Mouse (Mus musculus) forebrain, embryonic 11.5 days (tissue): ENCODE measurements around the gene Gpr55. TPM values are rescaled to one million over a fixed set of nuclear protein-coding genes. Genes with fewer than 3 reads are reported as not detected.

Experiments used
- ATAC-seq: fragments of 200-750 bp; cut with Nextera tagmentation; replicated peaks from 2 replicates; pipeline ENCODE4 v1.8.0; 2017; ENCODE audit warnings: moderate TSS enrichment; ENCODE audit not compliant: low FRiP score
- DNase-seq: peaks from one replicate; pipeline ENCODE4 v3.0.0-alpha.2; 2017; ENCODE audit warnings: low spot score
- H3K27ac ChIP-seq: fragments of 300-500 bp; sonication (generic); 2 replicates; pipeline ENCODE4 v1.5.1; 2014; ENCODE audit warnings: low read depth, low read length
- H3K27me3 ChIP-seq: fragments of 300-500 bp; sonication (generic); 2 replicates; pipeline ENCODE4 v1.6.1; 2014; ENCODE audit warnings: mild to moderate bottlenecking, low read length, mixed read lengths; ENCODE audit not compliant: control insufficient read depth, insufficient read depth
- H3K36me3 ChIP-seq: fragments of 300-500 bp; sonication (generic); 2 replicates; pipeline ENCODE4 v1.6.1; 2014; ENCODE audit warnings: mild to moderate bottlenecking, low read length, moderate library complexity, mixed read lengths; ENCODE audit not compliant: control insufficient read depth, insufficient read depth
- H3K4me1 ChIP-seq: fragments of 300-500 bp; sonication (generic); replicated peaks from 2 replicates; pipeline ENCODE4 v1.6.1; 2014; ENCODE audit warnings: low read length, mixed read lengths; ENCODE audit not compliant: control insufficient read depth, insufficient read depth
- H3K4me2 ChIP-seq: fragments of 300-500 bp; sonication (generic); 2 replicates; pipeline ENCODE4 v1.6.1; 2014; ENCODE audit warnings: low read depth, mild to moderate bottlenecking, low read length, moderate library complexity, mixed read lengths; ENCODE audit not compliant: severe bottlenecking
- H3K4me3 ChIP-seq: fragments of 300-500 bp; sonication (generic); 2 replicates; pipeline ENCODE4 v1.5.1; 2014; ENCODE audit warnings: low read depth, low read length
- H3K9ac ChIP-seq: fragments of 300-500 bp; sonication (generic); 2 replicates; pipeline ENCODE4 v1.6.1; 2014; ENCODE audit warnings: low read length
- H3K9me3 ChIP-seq: fragments of 300-500 bp; sonication (generic); 2 replicates; pipeline ENCODE4 v1.6.1; 2016; ENCODE audit warnings: low read length, mixed read lengths; ENCODE audit not compliant: control insufficient read depth
- WGBS: fragments of 180-500 bp; shearing (Covaris S2); extraction: QIAGEN DNeasy Blood & Tissue Kit; methylation state at CpG from one replicate; pipeline ENCODE4 v1.1.7; 2014; 5-methylcytosine and 5-hydroxymethylcytosine counted together
- polyA plus RNA-seq: library from polyadenylated mRNA; unstranded; fragments of >200 nt; fragmentation: Nextera tagmentation; extraction: Ambion mirVana; gene quantifications from 2 replicates; pipeline ENCODE4 v1.2.1, GENCODE M21; 2014

The Gpr55 gene
- polyA plus RNA-seq, 1 experiment from 2014 or later: not detected

DNA sequence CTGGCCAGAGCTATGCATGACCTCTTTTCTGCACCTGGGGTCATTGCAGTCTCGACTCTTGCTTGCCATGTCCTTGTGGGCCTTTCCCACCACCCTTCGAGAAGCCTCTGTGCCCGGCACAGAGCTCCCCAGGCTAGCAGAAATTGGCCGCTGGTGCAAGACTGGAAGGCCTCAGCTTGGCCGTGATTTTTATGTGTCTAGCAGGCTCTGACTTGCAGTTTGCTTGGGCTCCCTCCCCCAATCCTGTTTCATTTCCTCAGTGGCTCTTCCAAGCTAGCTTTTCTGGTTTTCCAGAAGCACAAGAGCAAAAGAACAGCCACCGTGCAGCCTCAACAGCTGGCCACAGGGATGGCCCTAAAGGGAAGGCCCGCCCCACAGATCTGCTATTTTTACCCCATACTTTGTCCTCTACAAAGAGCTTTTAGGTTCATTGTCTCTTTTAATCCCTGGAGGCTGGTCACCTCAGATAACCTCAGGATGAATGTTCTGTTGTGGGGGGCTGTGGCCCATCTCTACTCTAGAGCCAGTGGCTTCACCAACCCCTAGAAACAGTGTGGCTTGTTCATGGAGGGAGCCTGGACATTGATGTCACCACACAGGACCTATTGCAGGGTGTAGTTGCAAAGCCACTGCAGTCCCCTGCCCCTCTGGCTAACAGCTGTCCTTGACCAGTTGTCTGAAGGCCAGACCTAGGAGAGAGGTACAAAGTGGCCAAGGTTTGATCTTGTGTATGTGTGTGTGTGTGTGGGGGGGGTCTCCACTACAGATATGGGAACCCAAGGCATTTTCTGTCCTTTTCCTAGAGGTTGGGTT lies 60.1 kb downstream of the Gpr55 start:
- 85% methylated on average over 7 of the region's 7 CpGs for WGBS
- Histone ChIP-seq H3K9me3 (no peaks in the 10 kb centered on the region), H3K36me3 (peaks cover 14% of the 10 kb centered on the region; the same call in 1 of the 2 replicates), H3K4me3 (no peak overlapping the region), H3K4me2 (no peak overlapping the region), H3K27me3 (no peaks in the 10 kb centered on the region), H3K9ac (no peak overlapping the region), H3K4me1 (peaks cover 31% of the 10 kb centered on the region), H3K27ac (no peak overlapping the region)
- DNase-seq (no peak), ATAC-seq (no peak)

DNA sequence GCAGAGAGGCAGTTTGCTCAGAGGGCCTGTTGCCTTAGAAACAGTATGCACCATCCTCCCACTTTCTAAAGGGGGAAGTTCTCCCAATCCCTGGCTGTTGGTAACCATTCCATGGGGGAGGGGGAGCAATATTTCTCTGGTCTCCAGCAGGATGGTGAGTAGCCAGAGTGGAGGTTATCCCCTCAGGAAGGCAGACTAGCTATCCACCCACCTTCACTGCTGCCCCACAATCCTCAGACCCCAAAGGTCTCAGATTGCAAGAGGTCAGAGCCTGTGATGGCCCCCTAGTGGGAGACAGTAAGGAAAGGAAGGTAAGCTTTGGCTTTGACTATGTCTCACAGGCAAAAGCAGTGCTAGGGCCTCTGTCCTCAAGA lies 61.4 kb downstream of the Gpr55 start:
- DNase-seq: no peak
- ATAC-seq: no peak
- Histone ChIP-seq H3K27ac (peak overlapping the region; percentile 62; the same call in 1 of the 2 replicates), H3K9me3 (no peaks in the 10 kb centered on the region), H3K4me3 (no peak overlapping the region), H3K27me3 (no peaks in the 10 kb centered on the region), H3K4me1 (peaks cover 33% of the 10 kb centered on the region), H3K36me3 (peaks cover 9% of the 10 kb centered on the region; the same call in 1 of the 2 replicates), H3K9ac (peak overlapping the region; percentile 20; the same call in 1 of the 2 replicates), H3K4me2 (no peak overlapping the region)

GRCm38 (mm10) chr1:85898761-85899387 lies 61.9 kb downstream of the Gpr55 start:
- Histone ChIP-seq H3K27me3 (no peaks in the 10 kb centered on the region), H3K4me3 (no peak overlapping the region), H3K9ac (peak overlapping the region; percentile 20), H3K4me2 (peak overlapping the region; percentile 26; the same call in 1 of the 2 replicates), H3K27ac (peak overlapping the region; percentile 62), H3K4me1 (peaks cover 35% of the 10 kb centered on the region), H3K9me3 (no peaks in the 10 kb centered on the region), H3K36me3 (peaks cover 4% of the 10 kb centered on the region; the same call in 1 of the 2 replicates)
- WGBS: 30% methylated on average over 12 of the region's 12 CpGs
- DNase-seq (no peak), ATAC-seq (no peak)

DNA sequence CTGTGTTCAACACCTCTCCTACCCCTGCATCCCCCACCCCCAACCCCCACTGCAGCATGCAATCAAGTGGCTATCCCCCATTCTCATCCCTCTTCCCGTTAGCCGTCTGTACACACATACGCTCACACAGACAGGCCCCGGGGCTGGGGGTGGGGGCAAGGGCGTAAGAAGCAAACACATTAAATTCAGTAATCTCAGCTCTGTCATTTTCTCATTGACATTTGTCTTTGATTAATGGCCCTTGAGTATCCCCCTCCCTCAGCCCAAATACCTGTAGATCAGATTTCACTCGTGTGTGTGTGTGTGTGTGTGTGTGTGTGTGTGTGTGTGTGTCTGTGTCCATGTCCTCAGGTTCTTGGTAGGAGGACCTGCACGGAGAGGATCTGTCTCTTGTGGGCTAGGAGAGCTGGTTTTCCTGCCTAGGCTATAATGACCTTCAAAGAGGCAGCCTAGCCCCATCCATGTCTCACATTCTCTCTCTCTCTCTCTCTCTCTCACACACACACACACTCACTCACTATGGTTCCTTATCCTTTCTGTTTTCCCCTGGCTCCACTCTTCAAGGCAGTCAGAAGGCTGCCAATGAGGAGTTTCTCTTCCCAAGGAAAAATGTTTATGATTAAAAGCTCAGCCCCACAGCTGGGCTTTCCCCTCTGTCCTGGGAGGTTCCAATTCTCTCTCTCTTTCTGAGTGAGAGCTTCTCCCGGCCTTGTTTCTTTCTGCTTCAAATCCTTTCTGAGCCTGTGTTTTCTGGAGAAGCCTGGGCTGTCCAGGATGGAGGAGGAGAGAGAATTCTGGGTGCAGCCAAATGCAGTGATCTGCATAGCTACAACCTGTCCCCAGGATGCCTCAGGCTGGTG lies 62.7 kb downstream of the Gpr55 start:
- H3K27me3 ChIP-seq: no peaks in the 10 kb centered on the region
- no peak overlapping the region for H3K4me3 ChIP-seq
- no peaks in the 10 kb centered on the region for H3K9me3 ChIP-seq
- H3K36me3 ChIP-seq: no peaks in the 10 kb centered on the region; the same call in 1 of the 2 replicates
- peaks cover 35% of the 10 kb centered on the region for H3K4me1 ChIP-seq
- H3K27ac ChIP-seq: peak overlapping the region; percentile 62
- H3K9ac ChIP-seq: peak overlapping the region; percentile 17
- DNase-seq (no peak), ATAC-seq (no peak)
- 38% methylated on average over 8 of the region's 8 CpGs for WGBS
- peak overlapping the region; percentile 26; the same call in 1 of the 2 replicates for H3K4me2 ChIP-seq

GRCm38 (mm10) chr1:85896781-85897700 lies 63.8 kb downstream of the Gpr55 start:
- no peaks in the 10 kb centered on the region for H3K36me3 ChIP-seq
- 79% methylated on average over 12 of the region's 12 CpGs for WGBS
- H3K27me3 ChIP-seq: no peaks in the 10 kb centered on the region
- no peaks in the 10 kb centered on the region for H3K9me3 ChIP-seq
- peaks cover 35% of the 10 kb centered on the region for H3K4me1 ChIP-seq
- H3K9ac ChIP-seq: no peak overlapping the region
- no peak for DNase-seq
- ATAC-seq: no peak
- no peak overlapping the region for H3K4me3 ChIP-seq
- H3K4me2 ChIP-seq: 0 out of 2 replicates have a peak overlapping the region, but pooled peaks have one; percentile 21
- no peak overlapping the region for H3K27ac ChIP-seq

DNA sequence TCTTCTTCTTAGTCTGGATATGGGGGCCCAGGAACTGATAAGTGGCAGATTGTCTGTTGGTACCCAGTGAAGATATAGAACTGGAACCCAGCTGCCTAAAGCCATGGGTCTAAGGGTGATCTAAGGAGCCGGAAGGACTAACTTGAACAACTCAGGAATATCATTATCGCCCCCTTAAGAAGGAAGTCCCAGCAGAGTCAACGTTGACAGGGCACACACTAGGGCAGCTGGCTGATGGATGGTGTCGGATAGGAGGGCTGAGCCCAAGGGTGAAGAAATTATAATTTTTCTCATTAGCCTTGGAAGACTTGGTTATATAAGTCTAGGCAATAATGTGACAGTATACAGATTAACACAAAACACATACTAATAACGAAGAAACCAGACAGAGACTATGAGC lies 64.7 kb downstream of the Gpr55 start:
- no peak for DNase-seq
- H3K4me1 ChIP-seq: peaks cover 32% of the 10 kb centered on the region
- H3K9me3 ChIP-seq: no peaks in the 10 kb centered on the region
- H3K27ac ChIP-seq: no peak overlapping the region
- peak overlapping the region; percentile 84; the same call in 1 of the 2 replicates for H3K4me3 ChIP-seq
- peak overlapping the region; percentile 83; the same call in 1 of the 2 replicates for H3K9ac ChIP-seq
- no peaks in the 10 kb centered on the region for H3K27me3 ChIP-seq
- no peak for ATAC-seq
- WGBS: 80% methylated on average over 5 of the region's 5 CpGs
- H3K4me2 ChIP-seq: peak overlapping the region; percentile 83
- no peaks in the 10 kb centered on the region for H3K36me3 ChIP-seq

DNA sequence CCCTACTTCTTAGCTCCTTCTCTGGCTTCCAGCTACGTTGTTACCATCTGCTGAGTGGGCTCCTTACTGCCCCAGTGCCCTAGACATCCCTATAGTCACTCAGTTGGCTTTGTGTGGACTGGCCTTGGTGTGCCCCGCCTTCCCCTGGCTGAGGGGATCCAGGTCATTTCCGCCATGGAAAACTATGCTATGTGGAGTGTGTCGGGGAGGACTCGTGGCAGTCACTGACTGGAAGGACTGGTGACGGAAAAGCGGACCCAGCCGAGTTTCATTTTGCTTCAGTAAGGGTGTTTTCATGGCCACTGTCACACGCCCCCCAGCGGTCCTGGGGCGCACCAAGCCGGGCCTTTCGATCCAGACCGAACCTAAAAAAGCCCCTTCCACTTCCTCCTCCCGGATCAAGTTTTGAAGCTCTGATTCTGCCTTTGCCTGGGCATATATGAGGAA lies 65.4 kb downstream of the Gpr55 start:
- no peaks in the 10 kb centered on the region for H3K36me3 ChIP-seq
- 5% methylated on average over 15 of the region's 15 CpGs for WGBS
- peak overlapping the region; percentile 84 for H3K4me3 ChIP-seq
- H3K27me3 ChIP-seq: no peaks in the 10 kb centered on the region
- ATAC-seq (peak; percentile 63), DNase-seq (peak; percentile 77)
- peaks cover 32% of the 10 kb centered on the region for H3K4me1 ChIP-seq
- H3K27ac ChIP-seq: peak overlapping the region; percentile 77
- H3K9me3 ChIP-seq: no peaks in the 10 kb centered on the region
- peak overlapping the region; percentile 83 for H3K4me2 ChIP-seq
- H3K9ac ChIP-seq: peak overlapping the region; percentile 83
